Mouse (Mus musculus): ENCODE measurements at regions not wholly inside any gene's neighbourhood (a gene's known extent, or its start where the extent isn't known, plus 50 kb on each side); places are given as distances from the start of the nearest gene placed in this dataset.
A peak's percentile ranks its signal among the peaks of the same experiment; 100 is the strongest.
"Not testable (repeated sequence)": the region's sequence is repeated elsewhere in the genome, so short reads cannot be mapped to it uniquely, and the experiment has no call there.

DNA sequence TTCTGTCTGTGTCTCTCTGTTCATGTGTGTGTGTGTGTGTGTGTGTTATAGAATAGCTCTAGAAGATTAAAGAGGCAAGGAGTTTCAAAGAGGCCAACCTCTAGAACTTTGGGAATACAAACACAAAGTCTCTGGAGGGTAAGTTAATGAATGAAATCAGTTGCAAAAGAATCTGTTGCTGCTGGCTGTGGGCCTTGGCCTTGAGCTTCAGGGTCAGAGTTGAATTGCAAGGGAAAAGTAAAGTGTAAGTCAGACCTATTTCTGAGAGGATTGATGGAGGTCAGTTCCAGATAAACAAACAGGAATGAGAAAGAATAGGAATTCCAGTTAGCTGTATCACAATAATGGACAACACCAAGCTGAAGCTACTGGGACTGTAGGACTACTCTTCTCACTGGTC, 250.9 kb downstream of the Gm11232 start:
- no peak for ATAC-seq (ENCODE audit: low read depth)
- H3K4me1 ChIP-seq (replicated peaks): no peaks in the 10 kb centered on the region
- no peaks in the 10 kb centered on the region for H3K36me3 ChIP-seq
- no peaks in the 10 kb centered on the region for H3K9me3 ChIP-seq
- no peak overlapping the region for H3K27ac ChIP-seq (replicated peaks)
- no peaks in the 10 kb centered on the region for H3K27me3 ChIP-seq
- no peak overlapping the region for H3K9ac ChIP-seq
- H3K4me3 ChIP-seq: no peak overlapping the region
- no peak overlapping the region for H3K4me2 ChIP-seq

DNA sequence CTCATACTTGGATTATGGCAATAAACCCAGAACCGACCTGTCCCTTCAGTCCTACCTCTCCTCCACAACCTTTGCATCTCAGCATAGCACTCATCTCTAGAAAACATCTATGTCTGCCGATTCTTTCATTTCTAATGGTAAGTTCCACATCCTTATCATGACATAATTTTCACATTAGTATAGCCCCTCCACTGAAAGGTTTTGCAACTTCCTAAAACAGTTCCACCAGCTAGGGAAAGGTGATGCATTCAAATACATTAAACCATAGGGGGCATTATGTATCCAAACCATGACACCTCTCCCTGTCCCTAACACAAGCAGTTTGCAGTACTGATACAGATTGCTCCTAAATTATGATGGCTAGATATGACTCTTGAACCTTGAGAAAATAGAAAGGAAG, 268.0 kb downstream of the Gm11232 start:
- no peak overlapping the region for H3K27ac ChIP-seq (replicated peaks)
- WGBS: 92% methylated on average over 2 of the region's 2 CpGs
- no peak overlapping the region for H3K9ac ChIP-seq
- no peaks in the 10 kb centered on the region for H3K9me3 ChIP-seq
- H3K36me3 ChIP-seq: no peaks in the 10 kb centered on the region
- no peak overlapping the region for H3K4me2 ChIP-seq
- ATAC-seq (ENCODE audit: low read depth): no peak
- no peak overlapping the region for H3K4me3 ChIP-seq
- peaks cover 18% of the 10 kb centered on the region for H3K4me1 ChIP-seq (replicated peaks)
- peaks cover 26% of the 10 kb centered on the region for H3K27me3 ChIP-seq

DNA sequence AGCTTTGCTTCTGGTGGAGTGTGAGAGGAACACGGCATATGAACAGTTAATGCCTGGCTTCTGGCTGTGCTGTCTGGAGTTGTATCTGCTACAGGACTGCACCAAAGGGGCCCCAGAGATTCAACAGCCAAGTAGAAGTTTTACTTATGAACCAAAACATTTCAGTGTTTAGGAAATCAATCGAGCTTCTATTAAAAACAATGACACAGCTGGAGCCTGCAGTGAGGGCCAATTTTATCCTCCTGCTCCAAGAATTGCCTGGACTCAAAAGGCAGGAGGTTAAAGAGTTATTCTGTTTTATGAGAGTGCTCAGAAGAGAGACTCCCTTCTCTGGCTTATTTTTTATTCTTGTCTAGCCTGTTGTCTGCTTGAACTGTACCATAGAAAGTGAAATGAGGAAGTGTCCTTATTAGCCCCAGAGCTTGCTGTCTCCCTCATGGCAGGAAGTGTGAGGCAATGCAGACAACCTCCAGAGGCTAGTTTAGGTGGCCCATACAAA, 269.1 kb downstream of the Gm11232 start:
- Histone ChIP-seq H3K4me2 (no peak overlapping the region), H3K36me3 (no peaks in the 10 kb centered on the region), H3K9ac (no peak overlapping the region), H3K27ac (replicated peaks) (no peak overlapping the region), H3K4me3 (no peak overlapping the region), H3K9me3 (no peaks in the 10 kb centered on the region), H3K4me1 (replicated peaks) (peaks cover 26% of the 10 kb centered on the region), H3K27me3 (peaks cover 26% of the 10 kb centered on the region)
- no peak for ATAC-seq (ENCODE audit: low read depth)
- 14% methylated on average over 2 of the region's 2 CpGs for WGBS

DNA sequence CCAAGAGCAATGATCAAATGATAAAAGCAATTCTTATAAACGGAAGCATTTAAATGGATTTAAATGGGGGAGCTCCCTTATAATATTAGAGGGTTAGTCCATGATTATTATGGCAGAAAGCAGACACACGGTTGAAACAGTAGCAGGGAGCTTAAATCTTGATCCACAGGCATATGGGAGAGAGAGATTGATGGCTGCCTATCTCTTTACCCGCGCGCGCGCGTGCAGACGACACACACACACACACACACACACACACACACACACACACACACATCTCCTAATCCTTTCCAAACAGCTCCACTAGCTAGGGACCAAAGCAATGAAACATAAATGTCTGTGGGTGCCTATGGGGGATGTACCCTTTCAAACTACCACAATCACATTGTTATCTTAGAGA, 269.7 kb downstream of the Gm11232 start:
- no peak for ATAC-seq (ENCODE audit: low read depth)
- H3K4me3 ChIP-seq: no peak overlapping the region
- H3K4me1 ChIP-seq (replicated peaks): peaks cover 33% of the 10 kb centered on the region
- H3K27ac ChIP-seq (replicated peaks): no peak overlapping the region
- no peak overlapping the region for H3K9ac ChIP-seq
- peaks cover 28% of the 10 kb centered on the region for H3K27me3 ChIP-seq
- WGBS: 77% methylated on average over 9 of the region's 9 CpGs
- H3K9me3 ChIP-seq: no peaks in the 10 kb centered on the region
- H3K4me2 ChIP-seq: no peak overlapping the region
- H3K36me3 ChIP-seq: no peaks in the 10 kb centered on the region

GRCm38 (mm10) chr4:71480960-71481359, 276.8 kb downstream of the Gm11232 start:
- H3K27ac ChIP-seq (replicated peaks): no peak overlapping the region
- H3K4me2 ChIP-seq: no peak overlapping the region
- no peaks in the 10 kb centered on the region for H3K36me3 ChIP-seq
- WGBS: 82% methylated on average over 2 of the region's 2 CpGs
- no peak overlapping the region for H3K9ac ChIP-seq
- H3K4me1 ChIP-seq (replicated peaks): peaks cover 27% of the 10 kb centered on the region
- H3K9me3 ChIP-seq: no peaks in the 10 kb centered on the region
- H3K4me3 ChIP-seq: no peak overlapping the region
- H3K27me3 ChIP-seq: peaks cover 46% of the 10 kb centered on the region
- ATAC-seq (ENCODE audit: low read depth): no peak

DNA sequence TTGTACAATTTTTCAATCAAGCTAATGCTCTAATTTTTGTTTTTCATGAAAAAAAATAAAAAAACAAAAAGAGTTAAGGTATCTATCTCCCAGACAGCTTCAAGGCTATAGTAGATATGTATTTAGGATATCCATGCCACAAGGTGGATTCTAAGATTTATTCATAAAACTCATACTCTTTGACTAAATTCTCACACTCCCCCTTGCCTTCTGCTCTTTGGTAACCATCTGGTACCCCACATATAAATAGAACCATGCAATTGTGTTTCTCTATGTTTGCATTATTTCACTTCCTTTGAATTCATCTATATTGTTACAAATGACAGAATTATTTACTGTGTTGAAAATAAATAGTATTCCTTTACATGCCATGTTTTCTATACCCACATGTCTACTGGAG, 287.2 kb downstream of the Gm11232 start:
- H3K27ac ChIP-seq (replicated peaks): no peak overlapping the region
- H3K27me3 ChIP-seq: no peaks in the 10 kb centered on the region
- H3K4me3 ChIP-seq: no peak overlapping the region
- H3K36me3 ChIP-seq: no peaks in the 10 kb centered on the region
- no peak for ATAC-seq (ENCODE audit: low read depth)
- H3K4me1 ChIP-seq (replicated peaks): no peaks in the 10 kb centered on the region
- no peak overlapping the region for H3K9ac ChIP-seq
- no peak overlapping the region for H3K4me2 ChIP-seq
- no peaks in the 10 kb centered on the region for H3K9me3 ChIP-seq

GRCm38 (mm10) chr4:71454811-71455210, 303.0 kb downstream of the Gm11232 start:
- Histone ChIP-seq H3K27ac (replicated peaks) (no peak overlapping the region), H3K9me3 (no peaks in the 10 kb centered on the region), H3K9ac (no peak overlapping the region), H3K4me1 (replicated peaks) (no peaks in the 10 kb centered on the region), H3K4me2 (no peak overlapping the region), H3K36me3 (no peaks in the 10 kb centered on the region), H3K27me3 (no peaks in the 10 kb centered on the region), H3K4me3 (no peak overlapping the region)
- peak; percentile 36; the same call in 1 of the 2 replicates for ATAC-seq (ENCODE audit: low read depth)
- 31% methylated on average over 3 of the region's 3 CpGs for WGBS

GRCm38 (mm10) chr4:71453499-71453898, 304.3 kb downstream of the Gm11232 start:
- Histone ChIP-seq H3K4me3 (no peak overlapping the region), H3K27me3 (no peaks in the 10 kb centered on the region), H3K4me2 (no peak overlapping the region), H3K27ac (replicated peaks) (no peak overlapping the region), H3K36me3 (no peaks in the 10 kb centered on the region), H3K9ac (no peak overlapping the region), H3K4me1 (replicated peaks) (no peaks in the 10 kb centered on the region), H3K9me3 (no peaks in the 10 kb centered on the region)
- no peak for ATAC-seq (ENCODE audit: low read depth)
- WGBS: 88% methylated on average over 3 of the region's 3 CpGs

- no peak for ATAC-seq (ENCODE audit: low read depth)
- H3K9ac ChIP-seq: no peak overlapping the region
- no peaks in the 10 kb centered on the region for H3K4me1 ChIP-seq (replicated peaks)
- no peak overlapping the region for H3K27ac ChIP-seq (replicated peaks)
- H3K9me3 ChIP-seq: no peaks in the 10 kb centered on the region
- H3K27me3 ChIP-seq: no peaks in the 10 kb centered on the region
- no peaks in the 10 kb centered on the region for H3K36me3 ChIP-seq
- no peak overlapping the region for H3K4me2 ChIP-seq
- 93% methylated on average over 2 of the region's 2 CpGs for WGBS
- no peak overlapping the region for H3K4me3 ChIP-seq
Measured at GRCm38 (mm10) chr4:71446461-71446860, 311.3 kb downstream of the Gm11232 start.

DNA sequence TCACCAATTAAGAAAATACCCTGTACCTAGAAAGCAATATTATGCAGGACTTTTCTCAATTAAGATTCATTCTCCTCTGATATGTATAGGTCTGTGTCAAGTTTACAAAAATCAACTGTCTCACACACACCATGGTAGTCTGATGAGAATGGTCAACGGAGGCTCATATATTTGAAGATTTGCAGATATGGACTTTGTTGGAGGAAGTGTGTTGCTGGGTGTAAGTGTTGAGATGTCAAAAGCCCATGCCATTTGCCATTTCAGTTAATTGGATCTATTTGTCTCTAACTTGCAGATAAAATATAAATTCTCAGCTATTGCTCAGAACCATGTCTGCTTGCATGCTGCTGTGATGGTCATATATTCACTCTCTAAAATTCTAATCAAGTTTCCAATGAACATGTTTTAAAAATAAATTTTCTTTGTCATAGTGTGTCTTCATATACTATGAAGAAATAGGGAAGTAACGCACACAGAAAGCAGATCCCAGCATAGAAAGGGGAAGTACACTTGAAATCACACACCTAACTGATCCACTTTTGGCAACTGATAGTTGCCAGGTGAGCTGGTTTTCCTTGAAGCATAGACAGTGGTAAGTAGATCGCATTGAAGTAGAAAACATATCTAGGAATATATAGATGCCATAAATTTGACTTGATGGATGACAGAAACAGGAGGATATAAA, 326.4 kb downstream of the Gm11232 start:
- Histone ChIP-seq H3K9me3 (no peaks in the 10 kb centered on the region), H3K36me3 (no peaks in the 10 kb centered on the region), H3K4me2 (no peak overlapping the region), H3K27ac (replicated peaks) (no peak overlapping the region), H3K9ac (no peak overlapping the region), H3K27me3 (no peaks in the 10 kb centered on the region), H3K4me3 (no peak overlapping the region), H3K4me1 (replicated peaks) (no peaks in the 10 kb centered on the region)
- ATAC-seq (ENCODE audit: low read depth): no peak
- WGBS: 93% methylated on average over 3 of the region's 3 CpGs

DNA sequence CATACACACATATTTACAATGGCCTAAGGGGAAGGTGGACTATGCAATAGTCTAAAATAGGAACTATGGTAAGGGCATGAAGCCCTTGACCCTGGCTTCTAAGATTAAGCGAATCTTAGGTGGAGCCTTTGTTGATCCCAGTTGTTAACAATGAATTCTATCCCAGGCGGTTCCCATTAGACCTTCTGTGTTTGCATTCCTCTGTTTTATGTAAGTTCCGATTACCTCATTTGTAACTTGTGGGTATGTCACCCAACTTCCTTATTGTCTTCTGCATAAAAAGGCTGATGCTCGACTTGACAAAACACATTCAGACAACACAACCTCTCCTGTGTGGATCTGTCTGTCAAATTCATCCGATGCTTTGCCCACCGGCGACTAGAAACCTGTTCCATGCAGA, 335.6 kb downstream of the Gm11232 start:
- H3K27ac ChIP-seq (replicated peaks); ATAC-seq (ENCODE audit: low read depth): not testable (repeated sequence)
- WGBS: 94% methylated on average over 7 of the region's 7 CpGs

DNA sequence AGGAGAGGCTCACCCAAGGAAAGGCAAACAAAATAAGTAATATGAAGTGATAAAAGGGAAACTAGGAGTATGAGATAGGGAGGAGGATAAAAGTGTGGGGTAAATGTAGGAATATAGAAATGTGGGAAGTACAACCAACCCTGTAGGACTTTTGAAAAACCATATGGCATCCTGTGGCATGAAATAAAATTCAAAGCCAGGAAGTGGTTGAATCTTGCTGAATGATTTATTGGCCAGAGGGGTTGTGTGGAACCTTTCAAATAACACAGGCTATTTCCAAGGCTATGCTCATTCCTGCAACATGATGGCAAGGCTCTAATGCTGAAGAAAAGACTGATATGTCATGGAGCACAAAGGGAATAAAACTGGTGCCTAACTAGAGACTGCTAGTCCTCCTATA, 347.9 kb downstream of the Gm11232 start:
- H3K9me3 ChIP-seq: no peaks in the 10 kb centered on the region
- H3K36me3 ChIP-seq: no peaks in the 10 kb centered on the region
- no peak for ATAC-seq (ENCODE audit: low read depth)
- H3K27me3 ChIP-seq: no peaks in the 10 kb centered on the region
- no peak overlapping the region for H3K9ac ChIP-seq
- no peak overlapping the region for H3K4me3 ChIP-seq
- H3K4me2 ChIP-seq: no peak overlapping the region
- no peak overlapping the region for H3K27ac ChIP-seq (replicated peaks)
- no peaks in the 10 kb centered on the region for H3K4me1 ChIP-seq (replicated peaks)

More for the DNA sequence above, 335.6 kb downstream of the Gm11232 start:
- H3K9ac ChIP-seq; H3K4me1 ChIP-seq (replicated peaks); H3K36me3 ChIP-seq; H3K4me3 ChIP-seq; H3K4me2 ChIP-seq; H3K27me3 ChIP-seq; H3K9me3 ChIP-seq: not testable (repeated sequence)

DNA sequence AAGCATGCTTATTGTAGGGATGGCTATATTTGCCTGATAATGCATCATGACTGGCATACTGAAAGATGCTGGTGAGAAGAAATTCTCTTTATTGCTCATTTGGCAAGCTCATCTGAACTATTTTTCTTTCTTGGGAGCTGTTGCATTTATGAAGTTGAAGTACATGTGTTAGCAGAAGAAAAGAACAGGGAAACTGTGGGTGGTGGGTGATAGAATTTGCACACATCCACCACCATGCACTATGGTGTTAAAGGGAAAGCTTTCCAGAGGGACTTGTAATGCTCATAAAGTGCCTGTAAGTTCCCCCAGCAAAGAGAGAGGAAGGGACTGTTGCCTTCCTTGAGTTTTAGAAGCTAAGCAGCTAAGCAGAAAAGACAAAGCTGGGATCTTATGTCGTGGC, 367.3 kb downstream of the Gm11232 start:
- Histone ChIP-seq H3K9ac (no peak overlapping the region), H3K27me3 (no peaks in the 10 kb centered on the region), H3K4me1 (replicated peaks) (no peaks in the 10 kb centered on the region), H3K27ac (replicated peaks) (no peak overlapping the region), H3K9me3 (no peaks in the 10 kb centered on the region), H3K36me3 (no peaks in the 10 kb centered on the region), H3K4me2 (no peak overlapping the region), H3K4me3 (no peak overlapping the region)
- 92% methylated on average over 1 of the region's 1 CpGs for WGBS
- ATAC-seq (ENCODE audit: low read depth): no peak
